Mouse (Mus musculus) spleen, postnatal 4 days (tissue): ENCODE results near the gene Rtn4rl1.
"Not testable (repeated sequence)": the region's sequence is repeated elsewhere in the genome, so short reads cannot be mapped to it uniquely, and the experiment has no call there.

ENCODE experiments used
- DNase-seq, 2 experiments: peaks; one replicate each; pipeline ENCODE4 v3.0.0; 2022; ENCODE audit warnings: low spot score in 2 of 2

Rtn4rl1 gene

DNA sequence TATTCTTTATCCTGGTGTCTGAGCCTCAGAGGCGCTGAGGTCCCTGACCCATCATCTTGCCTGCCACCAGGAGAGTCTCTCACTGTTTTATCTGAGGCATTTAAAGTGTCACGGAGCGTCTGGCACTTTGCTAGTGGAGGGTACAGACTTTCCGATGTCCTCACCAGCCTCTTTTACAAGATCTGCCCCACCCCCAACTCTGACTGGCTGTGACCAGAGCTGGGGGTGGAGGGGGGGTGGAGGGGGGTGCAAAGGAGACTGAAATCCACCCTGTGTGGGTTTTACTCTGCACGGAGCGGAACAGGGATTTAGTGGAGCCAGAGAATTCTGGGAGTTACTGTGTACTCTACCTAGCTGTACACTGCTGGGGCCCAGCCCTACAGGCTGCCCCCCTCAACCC is 81.5 kb downstream of the Rtn4rl1 start:
- no peak for DNase-seq

DNA sequence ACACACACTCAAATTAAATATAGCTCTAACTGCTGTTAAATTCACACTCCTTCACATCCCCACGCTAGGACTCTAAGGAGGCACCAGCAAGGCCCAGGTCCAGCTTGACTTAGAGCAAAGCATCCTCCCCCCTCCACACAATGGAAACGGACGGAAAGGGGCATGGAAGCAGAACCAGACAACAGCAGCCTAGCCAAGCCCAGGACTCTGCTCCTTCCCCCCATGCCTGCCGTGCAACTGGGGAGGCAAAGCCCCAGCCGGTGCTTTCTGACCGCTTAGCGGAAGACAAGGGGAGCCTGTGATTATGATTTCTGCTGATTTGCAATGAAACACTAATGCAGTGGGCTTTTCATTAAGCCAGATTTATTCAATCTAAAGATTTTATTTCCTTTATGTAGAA is 84.5 kb downstream of the Rtn4rl1 start:
- peak in 1 of 2 experiments; percentile 55 for DNase-seq

DNA sequence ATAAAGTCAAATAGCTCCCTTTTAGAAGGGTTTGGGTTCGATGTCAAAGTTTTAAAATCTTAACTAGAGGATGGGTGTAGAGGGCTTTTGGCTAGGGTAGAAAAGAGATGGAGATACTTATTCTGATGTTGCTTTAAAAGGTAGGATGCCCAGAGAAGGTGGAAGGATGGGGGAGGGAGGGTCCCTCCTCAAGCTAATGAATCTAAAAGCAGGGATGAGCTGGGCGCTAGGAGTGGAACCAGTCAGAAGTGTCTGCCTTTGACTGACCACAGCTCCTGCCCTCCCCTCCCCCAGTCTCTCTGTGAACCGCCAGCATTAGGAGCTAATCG is 85.4 kb downstream of the Rtn4rl1 start:
- no peak for DNase-seq

DNA sequence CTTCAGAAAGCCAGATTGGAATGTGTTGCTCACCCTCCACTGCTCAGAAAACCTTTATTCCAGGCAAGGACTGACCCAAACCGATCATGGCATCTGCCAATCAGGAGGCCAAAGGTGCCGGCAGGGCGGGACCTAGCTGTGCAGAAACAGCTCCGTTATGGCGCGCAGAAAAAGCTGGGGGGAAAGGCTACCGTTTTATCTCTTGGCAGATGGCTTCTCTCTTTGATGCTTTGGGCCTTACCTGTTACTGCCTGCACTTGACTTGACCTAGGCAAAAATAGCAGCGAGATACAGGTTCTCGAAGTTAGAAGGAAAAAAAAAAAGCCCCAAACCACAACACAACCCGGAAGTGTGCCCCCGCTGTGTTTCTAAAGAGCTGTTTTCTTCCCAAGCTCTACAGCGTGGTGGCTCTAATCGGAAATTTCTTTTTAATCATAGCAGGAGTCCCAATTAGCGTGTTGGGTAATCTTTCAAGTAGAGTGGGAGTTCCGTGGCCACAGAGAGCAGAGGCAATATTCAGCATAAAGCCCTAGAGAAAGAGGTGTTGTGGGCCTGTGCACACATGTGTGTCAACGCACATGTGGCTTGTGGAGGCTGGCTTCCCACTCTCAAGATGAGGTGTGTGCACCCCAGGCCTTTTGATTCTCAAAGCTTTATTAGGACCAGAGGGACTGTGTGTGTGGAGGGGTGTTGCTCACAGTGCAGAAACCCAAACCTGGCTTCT is 85.9 kb downstream of the Rtn4rl1 start:
- DNase-seq: peak; percentile 62 to 80

DNA sequence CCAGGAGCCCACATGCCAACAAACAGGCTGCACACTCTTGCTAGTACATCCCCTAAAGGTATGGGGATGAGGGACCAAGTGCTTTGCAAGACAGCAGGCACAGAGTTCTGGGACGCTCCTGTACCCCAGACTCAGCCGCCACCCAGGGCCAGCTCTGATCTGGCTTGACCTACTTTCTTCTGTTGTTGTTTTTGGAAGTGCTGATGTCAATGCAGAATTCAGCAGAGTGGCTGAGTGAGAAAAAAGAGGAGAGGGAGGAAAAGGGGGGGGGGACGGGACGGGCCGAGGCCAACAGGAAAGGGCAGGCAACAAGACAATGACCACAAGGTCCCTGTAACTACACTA is 86.5 kb downstream of the Rtn4rl1 start:
- DNase-seq: no peak

DNA sequence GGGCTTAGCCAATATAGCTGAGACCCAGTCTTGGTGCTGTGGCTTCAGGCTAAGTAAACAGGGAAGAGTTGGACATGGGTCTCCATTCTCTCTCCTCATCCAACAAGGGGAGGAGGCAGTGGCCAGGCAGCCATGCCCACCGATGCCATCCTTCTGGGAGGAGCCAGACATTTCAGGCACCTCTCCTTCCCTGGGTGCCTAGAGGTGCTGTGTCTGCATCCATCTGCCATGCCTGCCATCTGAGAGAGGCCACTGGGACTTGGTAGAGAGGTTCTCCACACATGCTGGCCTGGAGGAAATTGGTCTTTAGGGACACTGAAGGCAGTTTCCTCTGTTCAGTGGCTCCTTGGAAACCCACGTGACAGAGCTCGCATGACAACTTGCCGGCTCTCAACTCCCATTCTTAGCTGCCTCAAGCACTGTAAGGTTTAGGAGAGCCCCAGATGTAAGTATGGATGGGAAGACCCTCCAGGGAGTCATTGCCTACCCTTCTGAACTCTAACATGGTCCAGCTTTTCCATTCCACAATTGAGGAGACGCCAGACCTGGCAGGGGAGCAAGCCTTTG is 86.9 kb downstream of the Rtn4rl1 start:
- DNase-seq: peak in 1 of 2 experiments; percentile 61

DNA sequence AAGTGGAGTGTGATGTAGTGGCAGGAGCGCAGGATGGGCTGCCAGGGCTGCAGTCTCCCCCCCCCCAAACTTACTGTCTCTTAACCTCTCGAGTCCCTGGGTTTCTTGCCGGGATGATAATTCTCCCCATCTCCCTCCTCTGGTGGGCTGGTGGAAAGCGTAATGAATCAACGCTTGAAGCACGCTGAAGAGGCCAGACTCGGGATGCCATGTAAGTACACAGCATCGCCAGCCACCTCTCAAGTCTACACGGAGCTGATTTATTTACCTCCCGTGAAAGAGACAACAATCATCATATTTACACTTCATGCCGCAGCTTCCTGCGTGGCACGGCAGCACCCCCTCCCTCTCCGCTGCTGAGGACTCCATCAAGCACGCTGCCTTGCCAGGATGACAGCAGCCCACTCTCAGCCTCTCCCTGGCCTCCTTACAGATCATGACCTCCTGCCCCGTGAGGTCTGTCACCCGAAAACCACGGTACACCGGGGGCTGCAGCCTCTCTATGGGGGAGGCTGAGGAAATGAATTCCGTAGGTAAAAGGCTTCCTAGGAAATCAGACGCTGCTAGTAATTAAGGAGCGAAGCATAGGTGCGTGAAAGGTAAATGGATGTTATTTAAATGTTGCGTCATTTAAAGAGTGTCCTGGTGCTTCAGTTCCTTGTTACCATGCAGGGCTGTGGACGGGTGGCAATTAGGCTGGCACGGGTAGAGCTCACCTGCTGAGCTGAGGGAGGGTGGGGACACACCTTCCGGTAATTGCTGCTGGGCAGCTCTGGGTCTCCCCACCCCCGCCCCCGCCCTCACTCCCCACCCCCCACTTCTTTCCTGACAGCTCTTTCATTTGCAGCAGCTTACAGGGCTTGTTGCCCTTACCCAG is 88.0 kb downstream of the Rtn4rl1 start:
- peak in 1 of 2 experiments; percentile 65 for DNase-seq

DNA sequence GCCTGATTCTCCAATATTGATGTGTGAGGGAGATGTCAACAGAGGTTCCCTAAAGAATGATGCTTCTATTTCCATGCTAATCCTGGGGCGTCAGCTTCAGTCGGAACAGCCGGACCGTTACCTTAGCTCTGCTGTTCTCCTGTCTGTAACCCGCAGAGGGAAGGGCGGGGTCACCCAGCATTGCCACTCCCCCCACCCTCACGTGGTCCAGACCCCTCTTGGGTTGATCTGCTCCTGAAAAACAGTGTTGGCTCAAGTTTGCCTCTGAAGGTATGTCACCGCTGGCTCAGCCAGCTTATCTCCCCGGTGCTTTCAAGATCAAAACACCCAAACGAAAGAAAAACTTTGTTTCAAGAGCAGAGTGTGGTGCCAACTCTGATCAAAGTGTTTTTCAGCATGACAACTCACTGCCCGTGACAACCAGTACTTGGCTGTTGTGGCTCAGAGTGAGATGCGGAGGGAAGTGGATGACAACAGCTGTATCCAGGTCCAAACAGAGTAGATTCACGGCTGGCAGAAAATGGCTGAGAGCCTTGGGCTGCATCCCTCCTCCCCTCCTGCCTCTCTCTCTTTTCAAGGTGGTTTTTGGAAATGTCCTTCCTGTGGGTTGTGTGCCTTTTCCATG is 89.0 kb downstream of the Rtn4rl1 start:
- peak; percentile 60 to 73 for DNase-seq

DNA sequence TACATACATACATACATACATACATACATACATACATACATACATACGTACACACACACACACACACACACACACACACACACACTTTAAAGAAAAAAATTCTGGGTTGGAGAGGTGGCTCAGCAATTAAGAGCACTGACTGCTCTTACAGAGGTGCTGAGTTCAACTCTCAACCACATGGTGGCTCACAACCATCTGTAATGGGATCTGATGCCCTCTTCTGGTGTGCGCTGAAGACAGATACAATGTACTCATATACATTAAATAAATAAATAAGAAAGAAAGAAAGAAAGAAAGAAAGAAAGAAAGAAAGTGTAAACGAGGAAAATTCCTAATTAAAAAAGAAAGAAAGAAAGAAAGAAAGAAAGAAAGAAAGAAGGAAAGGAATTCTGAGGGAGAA is 90.2 kb downstream of the Rtn4rl1 start:
- not testable (repeated sequence) for DNase-seq

DNA sequence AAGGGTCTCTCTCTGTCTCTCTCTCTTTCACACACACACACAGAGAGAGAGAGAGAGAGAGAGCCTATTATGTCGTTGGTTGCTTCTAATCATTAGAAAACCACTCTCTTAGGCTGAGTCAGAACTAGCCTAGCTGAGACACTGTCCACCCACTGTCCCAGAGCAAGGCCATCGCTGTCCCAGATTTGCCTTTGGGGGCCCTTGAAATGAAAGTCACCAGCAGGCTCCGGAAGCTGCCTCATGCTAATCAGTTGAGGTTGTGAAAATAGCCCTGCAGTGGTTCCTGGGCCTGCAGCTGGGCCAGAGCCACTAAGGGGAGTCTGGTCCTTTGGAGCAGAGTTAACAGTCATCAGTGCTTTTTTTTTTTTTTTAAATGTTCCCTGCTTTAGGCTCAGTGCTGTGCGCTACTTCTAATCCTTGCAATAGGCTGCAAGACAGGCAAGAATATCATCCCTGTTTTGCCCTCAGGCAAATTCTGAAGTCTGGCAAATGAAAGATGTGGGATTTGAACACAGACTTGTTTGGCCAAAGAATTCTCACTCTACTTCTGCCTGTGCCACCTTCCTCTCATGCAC is 92.4 kb downstream of the Rtn4rl1 start:
- no peak for DNase-seq

DNA sequence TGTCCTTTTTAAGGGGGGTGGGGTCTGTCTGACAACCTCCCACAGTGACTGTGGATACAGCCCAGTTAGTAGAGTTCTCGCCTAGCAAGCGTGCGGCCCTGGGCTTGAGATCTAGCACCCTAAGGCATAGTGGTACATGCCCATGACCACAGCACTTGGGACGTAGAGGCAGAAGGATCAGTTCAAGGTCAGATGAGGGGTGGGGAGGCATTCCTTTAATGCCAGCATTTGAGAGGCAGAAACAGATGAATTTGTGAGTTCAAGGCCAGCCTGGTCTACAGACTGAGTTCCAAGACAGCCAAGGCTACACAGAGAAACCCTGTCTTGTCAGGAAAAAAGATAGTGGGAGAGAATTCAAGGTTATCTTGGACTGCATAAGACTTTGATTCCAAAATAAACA is 93.3 kb downstream of the Rtn4rl1 start:
- DNase-seq: no peak

DNA sequence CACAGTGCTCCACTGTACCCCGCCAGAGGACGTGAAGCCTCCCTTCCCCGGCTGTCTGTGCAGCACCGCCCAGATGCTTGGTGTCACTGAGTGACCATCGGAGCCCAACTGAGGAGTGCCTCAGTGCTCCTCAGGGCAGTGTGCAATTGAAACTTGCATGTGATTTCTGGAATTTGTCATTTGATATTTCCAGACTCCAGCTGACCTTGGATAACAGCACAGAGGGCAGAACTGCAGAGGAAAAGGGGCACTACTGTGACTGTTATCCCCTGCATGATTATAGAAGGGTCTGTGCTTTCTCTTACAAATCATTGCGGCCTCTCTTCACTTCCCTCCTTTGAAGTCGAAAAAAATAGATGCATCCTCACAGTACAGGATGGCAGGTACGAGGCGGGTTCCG is 94.4 kb downstream of the Rtn4rl1 start:
- DNase-seq: no peak

DNA sequence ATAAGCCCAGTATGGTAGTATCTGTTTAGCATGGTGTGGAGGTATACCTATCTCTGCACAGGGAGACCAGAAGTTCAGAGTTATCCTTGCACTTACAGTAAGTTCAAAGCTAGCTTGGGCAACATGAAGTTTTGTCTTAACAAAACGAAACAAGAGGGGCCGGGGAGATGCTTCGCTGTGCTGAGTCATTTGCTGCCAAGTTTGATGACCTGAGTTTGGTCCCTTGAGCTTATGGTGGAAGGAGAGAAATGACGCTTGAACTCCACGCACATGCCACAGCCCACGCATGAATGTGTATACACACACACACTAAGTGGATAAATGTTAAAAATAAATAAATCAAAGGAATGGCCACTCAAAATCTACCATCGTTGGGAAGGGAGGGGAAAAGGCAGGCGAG is 94.9 kb downstream of the Rtn4rl1 start:
- no peak for DNase-seq

DNA sequence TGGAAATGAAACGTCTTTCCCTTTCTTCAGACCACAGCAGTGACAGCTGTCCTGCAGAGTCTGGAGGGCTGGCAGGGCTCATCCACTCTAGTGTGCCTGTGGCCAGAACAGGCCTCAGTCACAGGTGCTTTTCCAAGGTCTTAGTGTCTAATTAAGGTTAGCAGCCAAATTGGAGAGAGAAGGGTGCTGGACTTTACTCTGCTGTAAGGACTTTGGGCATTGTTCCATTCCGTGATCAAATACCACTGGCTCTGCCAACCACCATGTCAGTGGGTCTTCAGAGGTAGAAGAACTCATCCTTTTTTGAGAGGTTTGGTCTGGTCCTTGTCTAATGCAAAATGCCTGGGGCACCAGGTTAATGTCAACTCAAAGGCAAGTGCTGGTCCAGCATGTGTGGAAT is 95.5 kb downstream of the Rtn4rl1 start:
- no peak for DNase-seq

DNA sequence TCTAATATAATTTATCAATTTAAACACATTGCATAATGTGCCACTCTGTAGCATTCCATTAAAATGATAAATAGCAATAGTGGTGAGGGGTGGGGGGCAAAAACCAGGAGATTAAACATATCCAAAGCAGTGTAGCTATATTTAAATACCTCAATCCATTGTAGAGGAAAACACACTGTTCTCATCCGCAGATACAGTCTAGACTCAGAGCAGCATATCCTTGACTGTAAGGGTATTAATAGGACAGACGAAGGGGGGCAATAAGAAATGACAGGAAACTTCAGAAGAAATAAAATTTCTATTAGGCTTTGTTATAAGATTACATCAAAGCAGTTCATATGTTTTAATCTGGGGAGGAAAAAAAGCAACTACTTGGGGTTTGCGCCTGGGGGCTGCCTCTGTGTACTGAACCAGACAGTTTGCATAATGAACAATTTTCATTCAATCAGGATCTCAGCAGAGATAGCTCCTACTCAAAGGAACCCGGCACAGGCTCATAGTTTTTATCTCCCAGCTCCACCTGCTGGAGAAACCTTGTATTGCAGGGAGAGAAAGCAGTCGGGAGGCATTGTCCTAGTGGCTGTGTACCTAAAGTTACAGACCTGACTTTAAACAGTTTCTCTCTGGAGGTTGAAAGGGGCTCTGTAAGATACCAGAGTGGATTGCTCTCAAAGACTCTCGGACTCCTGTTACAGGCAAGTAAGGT is 97.1 kb downstream of the Rtn4rl1 start:
- peak; percentile 82 to 93 for DNase-seq

DNA sequence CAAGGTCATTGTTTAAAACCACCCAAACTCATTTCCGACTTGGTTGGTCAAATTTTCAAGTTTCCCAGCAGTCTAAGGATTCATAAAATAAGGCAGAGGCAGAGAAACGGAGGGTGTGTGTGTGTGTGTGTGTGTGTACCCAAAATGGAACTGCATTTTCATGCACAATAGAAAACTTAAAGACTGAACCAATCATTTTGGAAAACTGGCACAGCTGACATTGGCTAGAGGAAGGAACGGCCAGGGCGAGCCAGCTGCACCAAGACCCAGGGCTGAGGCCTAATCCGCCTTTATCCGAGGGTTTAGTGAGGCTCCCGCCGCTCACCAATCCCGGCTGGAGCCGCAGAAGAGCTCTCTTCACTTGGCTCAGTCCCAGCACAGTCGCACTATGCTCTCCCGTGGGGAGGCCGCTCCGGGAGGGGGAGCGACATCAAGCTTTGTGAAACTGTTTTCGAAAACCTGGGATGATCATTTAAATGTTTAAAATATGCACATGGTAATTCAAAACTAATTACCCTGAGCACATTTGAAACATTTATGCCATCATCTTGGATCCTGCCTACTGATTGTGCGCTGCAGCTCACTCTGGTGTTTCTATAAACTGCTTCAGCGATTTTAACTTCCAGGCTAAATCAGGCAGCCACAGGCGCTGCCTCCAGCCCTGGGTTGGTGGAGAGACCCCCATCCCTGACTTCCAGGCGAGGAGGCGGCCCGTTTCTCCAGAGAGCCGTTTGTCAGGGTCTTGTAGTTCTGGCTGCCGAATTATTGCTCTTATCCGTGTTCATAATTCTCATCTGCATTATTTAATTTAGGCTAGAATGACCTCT is 98.0 kb downstream of the Rtn4rl1 start:
- no peak for DNase-seq

DNA sequence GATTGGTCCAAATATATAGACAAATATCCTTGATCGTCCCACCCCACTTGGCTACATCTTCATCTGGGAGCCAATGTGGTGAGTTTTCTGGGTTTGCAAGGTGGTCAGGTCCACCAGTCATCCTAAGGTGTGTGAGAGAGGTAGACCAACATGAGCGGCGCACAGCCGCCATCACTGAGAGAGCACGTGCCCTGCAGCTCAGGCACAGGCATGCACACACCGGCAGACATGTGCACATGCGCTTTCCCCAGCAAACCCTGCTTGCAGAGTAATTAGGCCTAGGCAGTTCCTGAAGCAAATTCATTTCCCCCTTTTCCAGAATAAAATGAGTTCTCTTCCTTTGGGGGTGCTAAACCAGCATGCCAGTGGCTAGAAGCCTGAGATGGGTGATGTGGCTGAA is 98.7 kb downstream of the Rtn4rl1 start:
- no peak for DNase-seq

DNA sequence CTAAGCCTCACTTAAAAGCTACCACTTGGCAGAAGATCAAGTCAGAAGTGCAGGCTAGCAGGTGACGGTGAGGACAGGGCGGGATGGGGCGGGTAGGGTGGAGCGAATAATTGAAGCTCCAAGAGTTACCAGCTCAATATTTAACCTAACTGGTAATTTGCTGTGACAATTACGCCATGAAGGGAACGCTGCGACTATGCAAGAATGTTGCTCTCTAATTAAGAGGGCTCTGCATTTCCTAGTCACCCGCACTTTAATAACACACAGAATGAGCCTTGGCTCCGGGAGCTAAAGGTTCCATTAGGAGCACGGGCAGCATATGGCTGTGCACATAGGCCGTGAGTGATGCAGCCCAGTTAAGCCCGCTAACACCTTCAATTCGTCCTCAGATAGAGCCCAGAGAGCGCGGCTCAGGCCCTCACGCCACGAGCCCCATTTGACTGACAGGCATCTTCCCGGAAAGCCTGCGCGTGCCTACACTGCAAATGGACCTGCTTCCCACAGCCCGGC is 100.3 kb downstream of the Rtn4rl1 start:
- DNase-seq: no peak

DNA sequence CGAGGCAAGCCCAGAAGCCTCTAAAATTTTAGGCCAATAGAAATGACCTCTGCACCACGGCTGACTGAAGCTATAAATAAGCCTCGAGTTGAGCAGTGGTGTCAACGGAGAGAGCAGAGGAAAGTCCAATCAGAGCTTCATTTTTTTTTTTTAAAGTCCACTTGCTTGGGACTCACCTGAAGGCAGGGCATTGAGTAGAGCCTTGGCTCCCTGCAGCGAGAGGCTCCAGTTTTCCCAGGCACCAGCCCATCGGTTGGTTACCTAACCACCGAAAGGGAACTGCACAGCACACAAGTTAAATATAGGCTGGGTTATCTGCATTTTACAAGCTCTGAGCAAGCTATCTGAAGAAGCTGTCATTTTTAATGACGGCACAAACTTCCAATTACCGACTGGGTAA is 101.3 kb downstream of the Rtn4rl1 start:
- no peak for DNase-seq

DNA sequence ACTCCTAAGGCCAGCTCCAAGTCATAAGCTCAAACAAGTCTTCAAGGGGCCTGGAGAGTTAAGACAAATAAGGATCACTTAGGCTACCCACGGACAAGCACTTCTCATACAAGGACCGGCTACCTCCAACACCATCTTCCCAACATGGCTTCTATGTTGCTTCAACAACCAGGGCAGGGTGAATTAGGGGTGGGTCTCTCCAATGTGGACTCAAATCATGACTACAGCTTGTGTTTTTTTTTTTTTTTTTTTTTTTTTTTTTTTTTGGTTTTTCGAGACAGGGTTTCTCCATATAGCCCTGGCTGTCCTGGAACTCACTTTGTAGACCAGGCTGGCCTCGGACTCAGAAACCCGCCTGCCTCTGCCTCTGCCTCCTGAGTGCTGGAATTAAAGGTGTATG is 102.0 kb downstream of the Rtn4rl1 start:
- not testable (repeated sequence) for DNase-seq
